Mouse (Mus musculus): ENCODE measurements around the gene Pcnx.

- TF ChIP-seq POLR2A (IDR thresholded peaks at IDR 0.05; ENCODE audit: control insufficient read depth, extremely low read depth, insufficient read depth, low read length, poor library complexity) (no peak), CTCF (IDR thresholded peaks at IDR 0.05; ENCODE audit: borderline replicate concordance, control insufficient read depth, extremely low read depth, insufficient read depth, low read length, poor library complexity) (no peak)
These were observed 722 bp downstream of the Pcnx start for GRCm38 (mm10) chr12:81860308-81861181.

Measured in thymus, adult 2 months (tissue).